Mouse (Mus musculus) neural tube, embryonic 13.5 days (tissue): ENCODE results near the gene Evi5. TPM values are rescaled to one million over a fixed set of nuclear protein-coding genes. Genes with fewer than 3 reads are reported as not detected.

Source experiments
- ATAC-seq: fragments of 200-750 bp; cut with Nextera tagmentation; 2 replicates; pipeline ENCODE4 v1.8.0; 2017; ENCODE audit warnings: low read depth, mild to moderate bottlenecking, moderate TSS enrichment, moderate library complexity
- H3K27ac ChIP-seq: fragments of 300-500 bp; sonication (generic); replicated peaks from 2 replicates; pipeline ENCODE4 v1.5.1; 2015; ENCODE audit warnings: moderate library complexity, mild to moderate bottlenecking, inconsistent platforms
- H3K27me3 ChIP-seq: fragments of 300-500 bp; sonication (generic); 2 replicates; pipeline ENCODE4 v1.6.1; 2015; ENCODE audit warnings: mild to moderate bottlenecking, inconsistent platforms
- H3K36me3 ChIP-seq: fragments of 300-500 bp; sonication (generic); 2 replicates; pipeline ENCODE4 v1.6.1; 2015; ENCODE audit warnings: mild to moderate bottlenecking, inconsistent platforms
- H3K4me1 ChIP-seq: fragments of 300-500 bp; sonication (generic); replicated peaks from 2 replicates; pipeline ENCODE4 v1.6.1; 2015; ENCODE audit warnings: inconsistent platforms
- H3K4me2 ChIP-seq: fragments of 300-500 bp; sonication (generic); 2 replicates; pipeline ENCODE4 v1.6.1; 2015; ENCODE audit warnings: inconsistent platforms, mild to moderate bottlenecking, moderate library complexity
- H3K4me3 ChIP-seq: fragments of 300-500 bp; sonication (generic); 2 replicates; pipeline ENCODE4 v1.5.1; 2015; ENCODE audit warnings: mild to moderate bottlenecking, inconsistent platforms
- H3K9ac ChIP-seq: fragments of 300-500 bp; sonication (generic); 2 replicates; pipeline ENCODE4 v1.6.1; 2015; ENCODE audit warnings: moderate library complexity, mild to moderate bottlenecking, inconsistent platforms
- H3K9me3 ChIP-seq: fragments of 300-500 bp; sonication (generic); 2 replicates; pipeline ENCODE4 v1.6.1; 2016; ENCODE audit warnings: inconsistent platforms
- WGBS: fragments of 180-500 bp; shearing (Covaris S2); methylation state at CpG from one replicate; pipeline ENCODE4 v1.1.7; 2015; 5-methylcytosine and 5-hydroxymethylcytosine counted together
- polyA plus RNA-seq: library from polyadenylated mRNA; unstranded; fragments of >200 nt; fragmentation: Nextera tagmentation; extraction: Ambion mirVana; gene quantifications from 2 replicates; pipeline ENCODE4 v1.2.1, GENCODE M21; 2015

The Evi5 gene
- polyA plus RNA-seq = 56.1 and 58.3 TPM in 2 replicates

DNA sequence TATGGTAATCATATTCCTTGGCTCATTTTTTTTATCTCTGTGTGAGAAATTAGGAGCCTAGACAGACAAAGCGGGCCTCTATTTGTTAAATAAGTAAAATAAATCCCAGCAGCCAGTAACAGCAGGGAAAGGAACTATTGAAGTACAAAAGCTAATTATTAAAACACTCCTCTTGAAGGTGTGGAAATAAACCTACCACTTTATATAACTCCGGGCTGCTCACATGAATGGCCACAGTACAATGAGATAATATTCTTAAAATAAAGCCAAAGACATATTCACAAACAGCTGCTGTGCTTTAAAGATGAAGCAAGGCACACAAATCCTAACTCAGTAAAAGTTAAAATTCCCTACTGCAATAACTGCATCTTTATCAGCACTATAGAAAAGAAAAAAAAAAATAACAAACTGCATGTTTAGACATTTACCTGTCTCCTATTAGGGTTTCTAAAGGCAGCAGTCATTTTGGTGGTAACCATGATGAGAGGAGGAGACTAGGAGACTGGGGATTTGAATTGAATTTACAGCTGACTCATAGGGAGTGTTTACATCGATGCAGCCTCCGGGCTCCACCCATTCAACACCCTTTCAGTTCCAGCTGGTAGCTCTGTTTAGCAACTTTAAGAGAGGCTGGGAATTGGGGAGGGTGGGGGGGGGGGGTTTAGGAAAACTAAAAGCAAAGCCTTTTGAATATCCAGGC, at the start of gene Evi5:
TSS of gene Evi5 (minus strand) at position 547 of the 700 bp plus-strand sequence.
- Histone ChIP-seq H3K9ac (no peak within 1 kb of the TSS), H3K4me2 (no peak within 1 kb of the TSS), H3K4me1 (no peaks in the 10 kb centered on the region), H3K4me3 (no peak within 1 kb of the TSS), H3K27ac (no peak within 1 kb of the TSS), H3K36me3 (no peaks in the 10 kb centered on the region), H3K9me3 (no peaks in the 10 kb centered on the region), H3K27me3 (0 out of 2 replicates have a peak, but pooled peaks cover 3% of the 10 kb centered on the region)
- ATAC-seq = no peak
- 49% methylated on average over 4 of the region's 4 CpGs for WGBS

DNA sequence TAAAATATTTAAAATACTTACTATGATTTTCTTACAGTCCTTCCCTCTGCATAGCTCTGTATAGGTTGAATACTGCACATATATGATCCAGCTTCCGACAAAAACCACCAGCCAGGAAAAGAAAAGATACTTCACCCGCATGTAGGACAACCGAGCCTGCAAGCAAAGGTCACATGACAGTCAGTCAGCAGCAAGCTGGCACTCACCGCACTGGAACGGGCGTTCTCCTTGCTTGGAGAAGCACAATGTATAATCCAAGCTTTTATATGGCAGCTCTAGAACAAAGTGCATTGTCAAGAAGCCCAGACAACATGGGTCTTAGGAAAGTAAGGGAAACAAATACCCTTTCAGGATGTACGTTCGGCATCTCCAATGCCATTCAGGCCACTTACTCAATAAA, 49.7 kb upstream of the Evi5 start:
- H3K4me1 ChIP-seq = no peaks in the 10 kb centered on the region
- no peaks in the 10 kb centered on the region for H3K27me3 ChIP-seq
- 73% methylated on average over 8 of the region's 8 CpGs for WGBS
- H3K4me2 ChIP-seq = no peak overlapping the region
- no peak for ATAC-seq
- H3K27ac ChIP-seq = no peak overlapping the region
- H3K4me3 ChIP-seq = no peak overlapping the region
- H3K36me3 ChIP-seq = no peaks in the 10 kb centered on the region
- H3K9me3 ChIP-seq = no peaks in the 10 kb centered on the region
- H3K9ac ChIP-seq = no peak overlapping the region

- Histone ChIP-seq H3K36me3 (no peaks in the 10 kb centered on the region), H3K4me1 (no peaks in the 10 kb centered on the region), H3K4me3 (no peak overlapping the region), H3K27me3 (no peaks in the 10 kb centered on the region), H3K9ac (no peak overlapping the region), H3K9me3 (no peaks in the 10 kb centered on the region), H3K27ac (no peak overlapping the region), H3K4me2 (no peak overlapping the region)
- 89% methylated on average over 1 of the region's 1 CpGs for WGBS
- ATAC-seq = no peak
Observed at GRCm38 (mm10) chr5:107922836-107923235, 47.9 kb upstream of the Evi5 start.

- Histone ChIP-seq H3K4me1 (no peaks in the 10 kb centered on the region), H3K9me3 (no peaks in the 10 kb centered on the region), H3K9ac (0 out of 2 replicates have a peak overlapping the region, but pooled peaks have one; percentile 22), H3K27ac (no peak overlapping the region), H3K4me3 (no peak overlapping the region), H3K36me3 (no peaks in the 10 kb centered on the region), H3K27me3 (no peaks in the 10 kb centered on the region), H3K4me2 (no peak overlapping the region)
- ATAC-seq = peak; percentile 64
- WGBS = 82% methylated on average over 2 of the region's 2 CpGs
Observed at GRCm38 (mm10) chr5:107921400-107922252, 46.7 kb upstream of the Evi5 start.

DNA sequence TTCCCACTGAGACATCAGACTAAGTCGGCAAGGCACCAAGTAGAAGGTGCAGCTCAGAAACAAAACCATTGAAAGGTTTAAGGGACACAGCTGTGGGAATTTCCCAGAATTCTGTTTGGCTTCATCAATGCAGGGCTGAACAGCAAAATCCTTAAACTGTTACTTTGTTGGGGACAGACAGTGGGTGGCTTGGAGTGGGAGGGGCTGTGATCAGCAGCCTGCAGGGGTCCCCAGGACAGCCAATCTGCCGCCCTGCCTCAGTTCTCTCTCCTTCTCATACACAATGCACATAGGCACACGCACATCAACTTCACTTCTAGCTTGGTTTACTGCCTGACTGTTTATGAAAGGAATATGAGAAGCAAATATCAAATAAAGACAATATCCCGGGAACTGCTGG, 40.4 kb upstream of the Evi5 start:
- no peaks in the 10 kb centered on the region for H3K9me3 ChIP-seq
- 0 out of 2 replicates have a peak overlapping the region, but pooled peaks have one; percentile 6 for H3K9ac ChIP-seq
- 21% methylated on average over 4 of the region's 4 CpGs for WGBS
- peaks cover 4% of the 10 kb centered on the region; the same call in 1 of the 2 replicates for H3K4me1 ChIP-seq
- H3K27ac ChIP-seq = 0 out of 2 replicates have a peak overlapping the region, but pooled peaks have one; percentile 1
- no peaks in the 10 kb centered on the region for H3K27me3 ChIP-seq
- ATAC-seq = no peak
- H3K4me3 ChIP-seq = no peak overlapping the region
- no peak overlapping the region for H3K4me2 ChIP-seq
- peaks cover 12% of the 10 kb centered on the region for H3K36me3 ChIP-seq

GRCm38 (mm10) chr5:107911012-107911411, 36.1 kb upstream of the Evi5 start:
- no peaks in the 10 kb centered on the region for H3K27me3 ChIP-seq
- H3K4me3 ChIP-seq = no peak overlapping the region
- no peak overlapping the region for H3K27ac ChIP-seq
- no peak for ATAC-seq
- no peaks in the 10 kb centered on the region for H3K9me3 ChIP-seq
- 93% methylated on average over 5 of the region's 5 CpGs for WGBS
- H3K9ac ChIP-seq = no peak overlapping the region
- peaks cover 4% of the 10 kb centered on the region; the same call in 1 of the 2 replicates for H3K4me1 ChIP-seq
- H3K36me3 ChIP-seq = peaks cover 54% of the 10 kb centered on the region
- H3K4me2 ChIP-seq = no peak overlapping the region

- no peaks in the 10 kb centered on the region for H3K27me3 ChIP-seq
- H3K27ac ChIP-seq = no peak overlapping the region
- no peak overlapping the region for H3K4me3 ChIP-seq
- no peak overlapping the region for H3K4me2 ChIP-seq
- peaks cover under 1% of the 10 kb centered on the region; the same call in 1 of the 2 replicates for H3K4me1 ChIP-seq
- WGBS = 70% methylated on average over 5 of the region's 5 CpGs
- no peaks in the 10 kb centered on the region for H3K9me3 ChIP-seq
- peaks cover 63% of the 10 kb centered on the region for H3K36me3 ChIP-seq
- ATAC-seq = no peak
- no peak overlapping the region for H3K9ac ChIP-seq
Observed at GRCm38 (mm10) chr5:107910084-107910616, 35.2 kb upstream of the Evi5 start.

- Histone ChIP-seq H3K36me3 (peaks cover 68% of the 10 kb centered on the region), H3K4me3 (no peak overlapping the region), H3K9me3 (no peaks in the 10 kb centered on the region), H3K27ac (no peak overlapping the region), H3K9ac (no peak overlapping the region), H3K4me2 (no peak overlapping the region), H3K4me1 (no peaks in the 10 kb centered on the region), H3K27me3 (no peaks in the 10 kb centered on the region)
- ATAC-seq = no peak
- WGBS = 85% methylated on average over 3 of the region's 3 CpGs
Observed at GRCm38 (mm10) chr5:107909668-107910067, 34.8 kb upstream of the Evi5 start.

GRCm38 (mm10) chr5:107908514-107909110, 33.7 kb upstream of the Evi5 start:
- H3K4me2 ChIP-seq = no peak overlapping the region
- H3K4me3 ChIP-seq = no peak overlapping the region
- no peak for ATAC-seq
- no peak overlapping the region for H3K9ac ChIP-seq
- H3K9me3 ChIP-seq = no peaks in the 10 kb centered on the region
- no peaks in the 10 kb centered on the region for H3K4me1 ChIP-seq
- H3K27me3 ChIP-seq = no peaks in the 10 kb centered on the region
- WGBS = 92% methylated on average over 2 of the region's 2 CpGs
- peaks cover 76% of the 10 kb centered on the region for H3K36me3 ChIP-seq
- H3K27ac ChIP-seq = no peak overlapping the region

- Histone ChIP-seq H3K36me3 (peaks cover 70% of the 10 kb centered on the region), H3K4me2 (no peak overlapping the region), H3K4me3 (no peak overlapping the region), H3K27me3 (no peaks in the 10 kb centered on the region), H3K4me1 (peaks cover 19% of the 10 kb centered on the region), H3K27ac (no peak overlapping the region), H3K9ac (no peak overlapping the region), H3K9me3 (no peaks in the 10 kb centered on the region)
- WGBS = 73% methylated on average over 3 of the region's 3 CpGs
- ATAC-seq = no peak
Observed at GRCm38 (mm10) chr5:107904325-107904724, 29.4 kb upstream of the Evi5 start.

DNA sequence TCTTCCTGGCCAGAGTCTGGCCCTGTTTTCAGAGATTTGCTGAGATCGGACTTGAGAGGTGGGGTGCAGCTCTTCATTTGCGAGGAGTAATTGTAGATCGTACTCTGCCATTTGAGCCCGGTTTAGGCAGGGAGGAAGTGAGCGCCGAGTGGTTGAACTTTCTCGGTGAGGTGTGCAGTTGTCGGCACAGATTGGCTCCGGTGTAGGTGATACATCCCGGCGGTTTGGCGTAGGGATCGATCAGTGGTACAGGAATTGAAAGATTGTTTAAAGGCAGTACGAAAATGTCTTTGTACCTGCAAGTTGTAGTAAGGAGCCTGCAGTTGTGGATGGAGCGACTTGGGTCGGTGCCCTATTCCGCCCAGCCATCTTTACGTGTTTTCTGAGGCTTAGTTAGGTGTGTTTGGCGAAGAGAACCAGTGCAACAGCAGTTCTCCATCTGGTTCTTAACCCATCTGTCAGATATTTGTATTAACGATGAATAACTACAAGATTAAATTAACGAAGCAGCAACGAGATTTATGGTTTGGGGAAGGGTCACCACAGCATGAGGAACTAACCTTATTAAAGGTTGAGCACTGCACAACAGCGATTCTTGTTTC, 26.2 kb upstream of the Evi5 start:
- Histone ChIP-seq H3K4me1 (peaks cover 19% of the 10 kb centered on the region), H3K9ac (peak overlapping the region; percentile 93), H3K4me2 (peak overlapping the region; percentile 87), H3K4me3 (peak overlapping the region; percentile 82), H3K27me3 (no peaks in the 10 kb centered on the region), H3K36me3 (peaks cover 38% of the 10 kb centered on the region), H3K27ac (peak overlapping the region; percentile 91), H3K9me3 (no peaks in the 10 kb centered on the region)
- WGBS = under 1% methylated on average over 23 of the region's 23 CpGs
- ATAC-seq = peak; percentile 21; the same call in 1 of the 2 replicates
